ENCODE assay signal across 8 mouse cellular contexts in the genomic region with DNA sequence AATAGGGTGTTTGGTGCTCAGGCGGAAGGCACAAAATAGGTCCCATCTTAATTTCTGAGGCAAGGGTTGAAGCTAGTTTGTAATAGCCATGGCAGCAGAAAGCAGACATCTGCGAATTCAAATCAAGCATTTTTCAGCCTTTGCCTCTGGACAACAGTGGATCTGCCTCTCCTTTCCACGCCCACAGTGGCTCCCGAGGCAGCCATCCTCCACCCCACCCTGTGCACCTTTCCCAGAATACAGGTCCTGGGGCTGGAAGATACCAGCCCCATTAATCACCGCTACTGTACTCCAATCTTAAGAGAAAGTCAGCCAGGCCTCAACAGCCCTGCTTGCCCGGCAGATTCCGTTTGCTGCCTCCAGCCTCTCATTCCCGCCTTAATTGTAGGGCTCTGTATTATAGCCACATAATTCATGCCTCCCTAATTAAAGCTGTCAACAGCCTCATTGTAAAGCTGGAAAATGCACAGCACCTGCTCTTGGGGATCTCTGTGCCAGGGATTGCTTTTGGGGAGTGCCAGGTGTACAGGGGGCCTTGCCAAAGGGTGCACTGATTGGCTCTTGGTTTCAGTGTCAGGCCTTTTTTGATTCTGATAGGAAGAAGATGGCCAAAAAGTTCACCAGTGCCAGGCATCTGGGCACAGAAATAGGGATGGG. TPM values are rescaled to one million over a fixed set of nuclear protein-coding genes. Genes with fewer than 3 reads are reported as not detected.
A peak's percentile ranks its signal among the peaks of the same experiment; 100 is the strongest.
DNase-seq lines count a peak whose midpoint lies in the region; ATAC-seq and TF ChIP-seq lines count a peak whose summit lies in the region.
"Had no signal": no experiment of that assay in that cellular context is flagged by ENCODE, and none has a peak within 500 bp of the region (broad histone marks: within the 10 kb centered on the region; RNA-seq: fewer than 3 reads in every experiment).

No protein-coding gene starts in this region.

- TF ChIP-seq POLR2A in lung, adult 2 months (IDR thresholded peaks at IDR 0.05; ENCODE audit: borderline replicate concordance, extremely low read depth, low read depth, low read length), result no peak

- WGBS in lung, embryonic 14.5 days, result 51% methylated on average over 8 of the region's 8 CpGs
- WGBS in lung, adult 2 months, result 71% methylated on average over 8 of the region's 8 CpGs
- WGBS in embryonic facial prominence, embryonic 11.5 days, result 56% methylated on average over 8 of the region's 8 CpGs
- 36% methylated on average over 8 of the region's 8 CpGs for WGBS in limb, embryonic 11.5 days

- H3K27me3 ChIP-seq in lung, embryonic 14.5 days (ENCODE audit: insufficient read depth, low read length), result no peaks in the 10 kb centered on the region
- H3K27me3 ChIP-seq in embryonic facial prominence, embryonic 11.5 days (ENCODE audit: control insufficient read depth, insufficient read depth, low read length), result no peaks in the 10 kb centered on the region
- H3K27me3 ChIP-seq in limb, embryonic 11.5 days (ENCODE audit: control insufficient read depth, insufficient read depth, low read length), result no peaks in the 10 kb centered on the region

- DNase-seq in lung, embryonic 14.5 days, result no peak
- no peak for DNase-seq in lung, adult 2 months
- no peak for DNase-seq in embryonic facial prominence, embryonic 11.5 days (ENCODE audit: low spot score)
- DNase-seq in limb, embryonic 11.5 days (ENCODE audit: low spot score), result peak; percentile 33
- peak; percentile 9 for DNase-seq in retina, embryonic 14.5 days (ENCODE audit: low spot score)
- no peak for DNase-seq in Muller cell, postnatal 12 days (ENCODE audit: inconsistent ontology term)
- DNase-seq in gastrocnemius, adult 18-20 months (ENCODE audit: low spot score), result no peak

- H3K27ac ChIP-seq in lung, embryonic 14.5 days (ENCODE audit: low read depth), result peak overlapping the region; percentile 99; the same call in 1 of the 2 replicates
- H3K27ac ChIP-seq in embryonic facial prominence, embryonic 11.5 days (replicated peaks; ENCODE audit: low read depth, low read length), result no peak overlapping the region
- H3K27ac ChIP-seq in limb, embryonic 11.5 days (replicated peaks; ENCODE audit: low read depth, low read length), result no peak overlapping the region

- H3K9ac ChIP-seq in lung, embryonic 14.5 days, result peak overlapping the region; percentile 97; the same call in 1 of the 2 replicates
- H3K9ac ChIP-seq in embryonic facial prominence, embryonic 11.5 days (replicated peaks; ENCODE audit: low read length), result 0 out of 2 replicates have a peak overlapping the region, but pooled peaks have one; percentile 32
- peak overlapping the region; percentile 98; the same call in 1 of the 2 replicates for H3K9ac ChIP-seq in limb, embryonic 11.5 days (ENCODE audit: low read length)

- no peaks in the 10 kb centered on the region for H3K9me3 ChIP-seq in lung, embryonic 14.5 days (ENCODE audit: low read depth, low read length)
- H3K9me3 ChIP-seq in embryonic facial prominence, embryonic 11.5 days (replicated peaks; ENCODE audit: control insufficient read depth, low read length), result no peaks in the 10 kb centered on the region
- no peaks in the 10 kb centered on the region for H3K9me3 ChIP-seq in limb, embryonic 11.5 days (ENCODE audit: control insufficient read depth, low read length)

- no peak for TF ChIP-seq CTCF in lung, embryonic 14.5 days (IDR thresholded peaks at IDR 0.05; ENCODE audit: low read depth)
- no peak for TF ChIP-seq CTCF in lung, adult 2 months (IDR thresholded peaks at IDR 0.05; ENCODE audit: insufficient read depth, low read length)

- peaks cover 38% of the 10 kb centered on the region for H3K36me3 ChIP-seq in lung, embryonic 14.5 days (ENCODE audit: insufficient read depth)
- peaks cover 7% of the 10 kb centered on the region for H3K36me3 ChIP-seq in embryonic facial prominence, embryonic 11.5 days (replicated peaks; ENCODE audit: control insufficient read depth, insufficient read depth, low read depth, low read length)
- H3K36me3 ChIP-seq in limb, embryonic 11.5 days (ENCODE audit: control insufficient read depth, insufficient read depth, low read length), result peaks cover 8% of the 10 kb centered on the region; the same call in 1 of the 2 replicates

- ATAC-seq in lung, embryonic 14.5 days (ENCODE audit: insufficient read depth), result no peak
- no peak for ATAC-seq in embryonic facial prominence, embryonic 11.5 days (replicated peaks; ENCODE audit: insufficient number of reproducible peaks, low FRiP score, low TSS enrichment, low read depth)
- no peak for ATAC-seq in limb, embryonic 11.5 days (ENCODE audit: insufficient number of reproducible peaks, low FRiP score, low TSS enrichment, low read depth)

- H3K4me2 ChIP-seq in lung, embryonic 14.5 days, result peak overlapping the region; percentile 98
- H3K4me2 ChIP-seq in embryonic facial prominence, embryonic 11.5 days (ENCODE audit: low read depth, low read length), result peak overlapping the region; percentile 86
- peak overlapping the region; percentile 95; the same call in 1 of the 2 replicates for H3K4me2 ChIP-seq in limb, embryonic 11.5 days (ENCODE audit: low read depth, severe bottlenecking)

- H3K4me1 ChIP-seq in lung, embryonic 14.5 days (ENCODE audit: insufficient read depth), result peaks cover 6% of the 10 kb centered on the region; the same call in 1 of the 2 replicates
- peaks cover 5% of the 10 kb centered on the region; the same call in 1 of the 2 replicates for H3K4me1 ChIP-seq in lung, adult 2 months (ENCODE audit: control insufficient read depth, insufficient read depth, low read length)
- peaks cover 6% of the 10 kb centered on the region; the same call in 1 of the 2 replicates for H3K4me1 ChIP-seq in embryonic facial prominence, embryonic 11.5 days (ENCODE audit: control insufficient read depth, insufficient read depth, low read length)
- H3K4me1 ChIP-seq in limb, embryonic 11.5 days (ENCODE audit: control insufficient read depth, insufficient read depth, low read length), result peaks cover 14% of the 10 kb centered on the region

- H3K4me3 ChIP-seq in lung, embryonic 14.5 days (ENCODE audit: low read depth, low read length), result no peak overlapping the region
- no peak overlapping the region for H3K4me3 ChIP-seq in lung, adult 2 months (replicated peaks; ENCODE audit: extremely low read depth, low read depth, low read length)
- no peak overlapping the region; the same call in 1 of the 2 replicates for H3K4me3 ChIP-seq in embryonic facial prominence, embryonic 11.5 days (ENCODE audit: low read depth, low read length)
- H3K4me3 ChIP-seq in limb, embryonic 11.5 days (ENCODE audit: low read depth, low read length), result 0 out of 2 replicates have a peak overlapping the region, but pooled peaks have one; percentile 58

RNA-seq across cellular contexts. Expression of gene Hmgn2, which starts 0.8 kb away (rescaled TPM):
- polyA plus RNA-seq in lung, embryonic 14.5 days (2014; fragmentation: Nextera tagmentation; extraction: Ambion mirVana), result 3,363 and 3,461 TPM in 2 replicates
- 14.6 and 28.9 TPM in 2 replicates for polyA plus RNA-seq in lung, adult 2 months (2012; rRNA removed)
- polyA plus RNA-seq in embryonic facial prominence, embryonic 11.5 days (2014; fragmentation: Nextera tagmentation; extraction: Ambion mirVana), result 3,707 and 3,970 TPM in 2 replicates
- 3,322 and 3,460 TPM in 2 replicates for polyA plus RNA-seq in limb, embryonic 11.5 days (2014; fragmentation: Nextera tagmentation; extraction: Ambion mirVana)
- 10 to 100 TPM; 36.3 to 50.4 TPM for total RNA-seq in gastrocnemius, adult 18-20 months (2021)

RNA-seq across cellular contexts. Expression of gene Dhdds, which starts 31.5 kb away (rescaled TPM):
- 43.7 and 45.6 TPM in 2 replicates for polyA plus RNA-seq in lung, embryonic 14.5 days (2014; fragmentation: Nextera tagmentation; extraction: Ambion mirVana)
- 21.6 and 28.4 TPM in 2 replicates for polyA plus RNA-seq in lung, adult 2 months (2012; rRNA removed)
- polyA plus RNA-seq in embryonic facial prominence, embryonic 11.5 days (2014; fragmentation: Nextera tagmentation; extraction: Ambion mirVana), result 38.1 and 46.1 TPM in 2 replicates
- 41.9 and 43.4 TPM in 2 replicates for polyA plus RNA-seq in limb, embryonic 11.5 days (2014; fragmentation: Nextera tagmentation; extraction: Ambion mirVana)
- 1 to 10 TPM; 8.6 to 9.7 TPM for total RNA-seq in gastrocnemius, adult 18-20 months (2021)

RNA-seq across cellular contexts. Expression of gene Lin28a, which starts 49.4 kb away (rescaled TPM):
- not detected in 2 replicates for polyA plus RNA-seq in lung, embryonic 14.5 days (2014; fragmentation: Nextera tagmentation; extraction: Ambion mirVana)
- 0.06 TPM in 1 of 2 replicates, not detected in the other for polyA plus RNA-seq in lung, adult 2 months (2012; rRNA removed)
- 0.49 and 2.2 TPM in 2 replicates for polyA plus RNA-seq in embryonic facial prominence, embryonic 11.5 days (2014; fragmentation: Nextera tagmentation; extraction: Ambion mirVana)
- 1.4 and 2.3 TPM in 2 replicates for polyA plus RNA-seq in limb, embryonic 11.5 days (2014; fragmentation: Nextera tagmentation; extraction: Ambion mirVana)
- under 1 TPM; 0.30 to 0.43 TPM for total RNA-seq in gastrocnemius, adult 18-20 months (2021)
- total RNA-seq: left cerebral cortex, postnatal 14 days had no signal

Comparison
In these comparisons a context has a peak if more than half of its experiments do, and no peak if none do; other contexts are left out.
1. RNA of gene Hmgn2, which starts 0.8 kb away (polyA plus RNA-seq): 3,707 to 3,970 TPM in embryonic facial prominence, embryonic 11.5 days, 3,322 to 3,460 TPM in limb, embryonic 11.5 days and 3,363 to 3,461 TPM in lung, embryonic 14.5 days; 14.6 to 28.9 TPM in lung, adult 2 months; every median in the first group is over 100 times any median in the second.
2. DNase-seq: peak in limb, embryonic 11.5 days (single experiment) and retina, embryonic 14.5 days (single experiment); none in lung, embryonic 14.5 days (single experiment), lung, adult 2 months (single experiment), embryonic facial prominence, embryonic 11.5 days (single experiment), Muller cell, postnatal 12 days (single experiment) and gastrocnemius, adult 18-20 months (single experiment).
3. H3K9ac ChIP-seq: peak in every context shown above with its lines; median percentile 98 in limb, embryonic 11.5 days; 97 in lung, embryonic 14.5 days; 32 in embryonic facial prominence, embryonic 11.5 days.
4. Peak in every context shown above with its lines, with median percentiles within 50 percentile points of each other: H3K4me2 ChIP-seq.